ENCODE assay signal across 12 mouse cellular contexts in genomic region chr2:14535246-14535671, GRCm38 (mm10).
DNase-seq lines count a peak whose midpoint lies in the region; ATAC-seq and TF ChIP-seq lines count a peak whose summit lies in the region.
"Had no signal": no experiment of that assay in that cellular context is flagged by ENCODE, and none has a peak within 500 bp of the region (broad histone marks: within the 10 kb centered on the region; RNA-seq: fewer than 3 reads in every experiment).

No protein-coding gene starts in this region.

- H3K9me3 ChIP-seq in forebrain, postnatal 0 days (ENCODE audit: low read length) = no peaks in the 10 kb centered on the region
- no peaks in the 10 kb centered on the region for H3K9me3 ChIP-seq in midbrain, embryonic 10.5 days (replicated peaks)
- H3K9me3 ChIP-seq in kidney, embryonic 16.5 days (ENCODE audit: low read length) = no peaks in the 10 kb centered on the region
- H3K9me3 ChIP-seq: heart, embryonic 13.5 days; limb, embryonic 13.5 days had no signal

- H3K27ac ChIP-seq in forebrain, postnatal 0 days (ENCODE audit: low read depth, low read length) = peak overlapping the region; percentile 76
- H3K27ac ChIP-seq in midbrain, embryonic 10.5 days (replicated peaks) = no peak overlapping the region
- H3K27ac ChIP-seq in kidney, embryonic 16.5 days (ENCODE audit: low read length) = no peak overlapping the region
- H3K27ac ChIP-seq: heart, embryonic 13.5 days; limb, embryonic 13.5 days had no signal

- H3K4me3 ChIP-seq in forebrain, postnatal 0 days (ENCODE audit: low read depth, low read length) = no peak overlapping the region
- H3K4me3 ChIP-seq in midbrain, embryonic 10.5 days = no peak overlapping the region
- H3K4me3 ChIP-seq in kidney, embryonic 16.5 days (ENCODE audit: low read length) = no peak overlapping the region
- H3K4me3 ChIP-seq: heart, embryonic 13.5 days; limb, embryonic 13.5 days had no signal

- peak; percentile 69 for ATAC-seq in frontal cortex, adult (ENCODE audit: low TSS enrichment)
- peak; percentile 98 for ATAC-seq in forebrain, postnatal 0 days
- no peak for ATAC-seq in kidney, embryonic 16.5 days (ENCODE audit: low FRiP score, low TSS enrichment)
- ATAC-seq in activated CD4-positive, CD25-positive, alpha-beta regulatory T cell, adult 4 months = no peak

- no peaks in the 10 kb centered on the region for H3K27me3 ChIP-seq in forebrain, postnatal 0 days (ENCODE audit: insufficient read depth, low read length)
- H3K27me3 ChIP-seq in midbrain, embryonic 10.5 days (ENCODE audit: low read depth, poor library complexity, severe bottlenecking) = no peaks in the 10 kb centered on the region
- no peaks in the 10 kb centered on the region for H3K27me3 ChIP-seq in kidney, embryonic 16.5 days (ENCODE audit: insufficient read depth, low read length)
- H3K27me3 ChIP-seq: heart, embryonic 13.5 days; limb, embryonic 13.5 days had no signal

- H3K9ac ChIP-seq in forebrain, postnatal 0 days = no peak overlapping the region
- H3K9ac ChIP-seq in kidney, embryonic 16.5 days (replicated peaks; ENCODE audit: low read length) = no peak overlapping the region
- H3K9ac ChIP-seq: heart, embryonic 13.5 days; limb, embryonic 13.5 days had no signal

- no peak for TF ChIP-seq POLR2A in brain, embryonic 14.5 days (IDR thresholded peaks at IDR 0.05; ENCODE audit: borderline replicate concordance, extremely low read depth, insufficient read depth, insufficient read length, poor library complexity, severe bottlenecking)

- DNase-seq in frontal cortex, postnatal 25 days (ENCODE audit: low spot score in 2 of 2) = no peak
- DNase-seq in brain, embryonic 14.5 days (ENCODE audit: low read depth) = peak; percentile 91
- peak; percentile 71 for DNase-seq in forebrain, postnatal 0 days
- DNase-seq in midbrain, embryonic 10.5 days (ENCODE audit: low spot score) = peak; percentile 29
- no peak for DNase-seq in cerebellum, postnatal 4 days (ENCODE audit: low spot score in 2 of 2)
- DNase-seq: kidney, adult 2 months; lung, postnatal 4 days had no signal

- H3K4me1 ChIP-seq in forebrain, postnatal 0 days (ENCODE audit: insufficient read depth) = peaks cover 7% of the 10 kb centered on the region; the same call in 1 of the 2 replicates
- H3K4me1 ChIP-seq in midbrain, embryonic 10.5 days = peaks cover 9% of the 10 kb centered on the region
- no peaks in the 10 kb centered on the region for H3K4me1 ChIP-seq in kidney, embryonic 16.5 days (ENCODE audit: insufficient read depth, low read length)
- H3K4me1 ChIP-seq: heart, embryonic 13.5 days; limb, embryonic 13.5 days had no signal

- H3K36me3 ChIP-seq in forebrain, postnatal 0 days (ENCODE audit: insufficient read depth) = no peaks in the 10 kb centered on the region
- H3K36me3 ChIP-seq in midbrain, embryonic 10.5 days = no peaks in the 10 kb centered on the region
- no peaks in the 10 kb centered on the region for H3K36me3 ChIP-seq in kidney, embryonic 16.5 days (ENCODE audit: insufficient read depth, low read length)
- H3K36me3 ChIP-seq: heart, embryonic 13.5 days; limb, embryonic 13.5 days had no signal

- WGBS in forebrain, postnatal 0 days = 4% methylated on average over 3 of the region's 3 CpGs
- 52% methylated on average over 3 of the region's 3 CpGs for WGBS in midbrain, embryonic 10.5 days
- WGBS in kidney, embryonic 16.5 days = 88% methylated on average over 3 of the region's 3 CpGs

- TF ChIP-seq CTCF in brain, embryonic 14.5 days (IDR thresholded peaks at IDR 0.05; ENCODE audit: borderline replicate concordance, extremely low read depth, insufficient read depth, insufficient read length) = no peak
- no peak for TF ChIP-seq CTCF in forebrain, postnatal 0 days (IDR thresholded peaks at IDR 0.05; ENCODE audit: low read depth)

- no peak overlapping the region for H3K4me2 ChIP-seq in forebrain, postnatal 0 days (ENCODE audit: low read depth)
- no peak overlapping the region for H3K4me2 ChIP-seq in kidney, embryonic 16.5 days (replicated peaks; ENCODE audit: low read depth, low read length)
- H3K4me2 ChIP-seq: heart, embryonic 13.5 days; limb, embryonic 13.5 days had no signal

Comparison
In these comparisons a context has a peak if more than half of its experiments do, and no peak if none do; other contexts are left out.
1. ATAC-seq: peak in frontal cortex, adult (single experiment) and forebrain, postnatal 0 days (single experiment); none in kidney, embryonic 16.5 days (single experiment) and activated CD4-positive, CD25-positive, alpha-beta regulatory T cell, adult 4 months (single experiment).
2. DNase-seq: peak in brain, embryonic 14.5 days (single experiment), forebrain, postnatal 0 days (single experiment) and midbrain, embryonic 10.5 days (single experiment); none in frontal cortex, postnatal 25 days (0 of 2) and cerebellum, postnatal 4 days (0 of 2).